Mouse (Mus musculus) fat pad, adult 2 months (tissue): ENCODE data around the gene Chd2.
"Not testable (repeated sequence)": the region's sequence is repeated elsewhere in the genome, so short reads cannot be mapped to it uniquely, and the experiment has no call there.

ENCODE experiments used
- DNase-seq: peaks from one replicate; pipeline ENCODE4 v3.0.0-alpha.2; 2011; ENCODE audit warnings: low read depth, low spot score; ENCODE audit errors: extremely low read depth

Gene Chd2

DNA sequence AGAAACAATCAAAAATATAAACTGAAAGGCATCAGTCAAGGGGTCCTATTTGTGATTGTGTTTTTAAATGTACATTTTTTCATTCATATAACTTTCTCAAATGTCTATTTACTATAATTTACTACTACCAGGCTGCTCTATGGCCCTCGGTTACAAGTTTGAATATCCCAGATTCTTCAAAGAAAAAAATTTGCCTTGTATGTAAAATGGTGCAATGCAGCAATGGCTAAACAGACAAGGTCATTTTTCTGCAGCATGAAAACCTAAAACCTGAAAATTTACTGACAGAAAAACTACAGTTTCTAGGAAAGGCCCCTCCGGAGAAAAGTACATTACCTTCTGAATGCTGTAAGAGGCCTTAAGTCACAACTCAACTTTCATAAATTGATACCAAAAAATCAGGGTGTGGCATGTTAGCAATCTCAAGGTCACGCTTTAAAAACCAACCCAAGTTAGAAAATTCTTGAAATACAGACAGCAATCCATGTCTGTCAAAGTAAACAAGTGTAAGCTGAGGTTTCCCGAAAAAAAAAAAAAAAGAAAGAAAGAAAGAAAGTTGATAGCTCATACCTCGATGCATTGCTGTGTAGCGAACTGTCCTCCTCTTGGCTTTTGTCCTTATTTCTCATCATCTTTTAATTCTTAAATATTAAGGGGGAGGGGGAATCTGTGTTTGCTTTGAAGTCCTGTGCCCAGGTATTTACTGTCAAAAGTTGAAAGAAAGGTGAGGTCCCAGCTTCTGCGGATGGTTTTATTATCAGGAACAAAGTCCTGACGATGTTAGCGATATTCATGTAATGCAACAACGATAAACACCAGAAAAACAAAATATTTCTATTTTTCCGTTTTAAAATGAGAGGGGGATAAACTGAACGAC lies 1.2 kb downstream of the Chd2 start:
- no peak for DNase-seq

DNA sequence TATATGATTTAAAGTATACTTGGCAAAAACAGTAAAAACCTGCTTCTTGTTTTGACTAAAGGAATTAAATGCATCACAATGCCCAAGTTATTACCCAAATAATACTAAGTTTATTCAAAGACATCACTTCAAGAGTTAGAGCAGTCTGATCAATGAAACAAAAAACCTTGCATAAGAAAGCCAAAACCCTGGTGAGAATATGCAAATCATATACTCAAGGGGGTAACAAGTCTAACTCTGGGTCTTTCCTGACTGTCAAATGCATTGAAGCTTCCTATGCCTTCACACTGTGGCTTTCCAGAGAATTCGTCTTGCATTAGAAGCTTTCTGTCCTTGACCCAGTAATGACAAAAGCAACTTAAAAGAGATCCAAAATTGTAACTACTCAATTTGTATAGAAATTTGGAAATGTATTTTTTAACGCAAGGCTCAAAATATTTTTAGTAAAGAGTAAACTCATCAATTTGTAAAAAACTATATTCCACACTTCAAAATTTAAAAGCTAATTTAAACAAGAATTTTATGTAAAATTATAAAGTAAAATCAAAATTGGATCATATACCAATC lies 2.4 kb downstream of the Chd2 start:
- DNase-seq = no peak

DNA sequence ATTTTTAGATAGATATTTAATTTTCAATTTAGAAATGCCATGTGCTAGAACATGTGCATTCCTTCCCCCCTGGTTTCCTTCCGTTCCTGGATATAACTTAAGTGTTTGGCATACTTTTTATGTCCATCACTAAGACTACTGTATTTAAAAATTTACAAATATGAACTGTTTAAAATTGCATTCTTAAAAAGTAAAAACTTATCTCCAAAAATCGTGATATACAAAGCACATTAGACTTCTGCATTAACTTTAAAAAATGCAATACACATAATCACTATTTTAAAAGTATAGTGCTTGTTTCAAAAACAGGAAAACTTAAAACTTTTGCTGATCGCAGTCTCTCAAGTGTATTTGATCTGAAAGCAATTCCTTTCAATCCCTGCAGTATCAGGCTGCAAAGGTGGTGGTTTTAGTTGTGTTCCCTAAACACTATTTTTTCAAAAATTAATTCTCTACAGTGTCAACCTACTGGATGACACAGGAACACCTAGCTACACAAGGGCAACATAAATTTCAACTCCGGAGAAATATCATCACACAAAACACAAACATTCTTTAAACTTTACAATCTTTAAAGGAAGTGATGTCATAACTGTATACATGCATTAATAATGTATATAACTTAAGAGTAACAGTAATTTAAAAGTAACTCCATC lies 3.1 kb downstream of the Chd2 start:
- DNase-seq = no peak

DNA sequence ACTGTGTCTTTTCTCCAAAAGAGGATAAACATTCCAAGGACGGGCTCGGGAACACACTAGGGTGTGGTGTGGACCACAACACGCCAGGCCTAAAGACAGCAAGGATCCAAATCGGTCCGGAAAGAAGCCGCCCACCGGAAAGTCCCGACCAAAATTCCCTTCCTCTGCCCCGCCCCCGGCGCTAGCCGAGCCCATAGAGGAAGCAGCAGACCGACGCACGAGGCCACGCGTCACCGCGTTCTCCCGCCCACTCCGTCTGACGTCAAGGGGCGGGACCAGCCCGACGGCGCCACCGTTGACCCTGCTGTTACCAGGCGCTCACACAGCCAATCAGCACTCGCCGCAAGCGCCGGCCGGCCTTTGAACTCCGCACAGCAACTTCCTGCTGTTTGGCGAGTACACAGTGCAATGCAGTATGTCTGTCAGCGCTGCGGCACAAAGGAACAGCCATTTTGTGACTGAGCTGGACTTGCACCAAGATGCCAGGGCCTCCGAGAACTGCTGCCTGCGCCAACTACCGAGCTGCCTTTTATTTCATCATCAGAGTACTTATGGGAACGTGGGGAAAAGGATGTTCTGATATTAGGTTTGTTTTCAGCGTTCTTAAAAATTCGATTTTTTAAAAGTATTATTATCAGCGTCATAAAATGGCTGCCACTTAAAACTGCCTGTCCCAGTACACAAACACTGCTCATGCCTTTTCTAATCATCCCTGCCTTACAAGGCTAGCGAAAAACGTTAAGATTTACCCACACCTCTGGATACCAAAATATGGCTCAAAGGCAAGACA lies 3.8 kb downstream of the Chd2 start:
- peak; percentile 85 for DNase-seq

DNA sequence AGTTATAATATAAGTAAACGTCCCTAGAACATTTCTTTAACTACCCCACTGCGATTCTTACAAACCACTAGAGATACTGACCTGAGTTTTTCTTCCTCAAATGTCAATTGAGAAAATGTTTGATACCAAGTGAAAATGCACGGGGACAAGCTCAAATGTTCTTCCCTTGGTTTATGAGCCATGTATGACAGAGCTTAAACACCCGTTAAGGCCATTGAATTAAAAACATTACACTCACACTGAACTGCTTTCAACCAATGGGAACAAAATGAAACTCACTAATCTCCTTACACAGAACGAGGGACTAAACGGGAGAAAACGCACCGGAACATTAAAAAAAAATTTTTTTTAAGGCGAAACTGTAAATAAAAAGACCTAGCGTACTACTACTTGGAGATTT lies 4.4 kb downstream of the Chd2 start:
- no peak for DNase-seq

DNA sequence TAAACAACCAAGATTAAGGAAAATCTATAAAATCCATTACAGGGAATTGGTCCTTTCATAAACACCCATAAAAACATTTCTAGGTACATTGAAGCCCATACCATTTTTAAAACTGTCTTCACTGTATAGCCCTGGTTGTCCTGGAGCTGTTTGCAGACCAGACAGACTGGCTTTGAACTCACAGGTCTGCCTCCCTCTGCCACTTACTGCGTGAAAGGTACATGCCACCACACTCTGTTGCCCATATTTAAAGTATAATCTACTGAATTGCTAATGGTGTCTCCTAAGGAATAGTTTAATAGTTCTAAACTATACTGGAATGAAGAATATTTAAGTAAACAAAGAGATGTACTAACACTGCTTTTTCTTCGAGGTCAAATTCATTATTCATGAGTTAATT lies 5.1 kb downstream of the Chd2 start:
- DNase-seq = no peak

DNA sequence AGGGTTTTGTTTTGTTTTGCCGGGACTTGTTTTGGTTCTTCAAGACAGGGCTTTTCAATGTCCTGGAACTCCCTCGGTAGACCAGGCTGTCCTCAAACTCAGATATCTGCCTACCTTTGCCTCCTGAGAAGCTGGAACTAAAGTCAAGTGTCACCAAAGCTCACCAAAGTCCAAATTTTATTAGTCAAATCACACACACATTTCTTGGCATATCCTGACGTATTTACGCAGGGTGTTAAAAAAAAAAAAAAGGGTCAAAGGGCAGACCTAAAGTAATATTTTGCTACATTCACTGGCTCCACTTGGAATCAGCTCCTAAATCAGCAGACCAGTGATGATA lies 5.8 kb downstream of the Chd2 start:
- DNase-seq = no peak

DNA sequence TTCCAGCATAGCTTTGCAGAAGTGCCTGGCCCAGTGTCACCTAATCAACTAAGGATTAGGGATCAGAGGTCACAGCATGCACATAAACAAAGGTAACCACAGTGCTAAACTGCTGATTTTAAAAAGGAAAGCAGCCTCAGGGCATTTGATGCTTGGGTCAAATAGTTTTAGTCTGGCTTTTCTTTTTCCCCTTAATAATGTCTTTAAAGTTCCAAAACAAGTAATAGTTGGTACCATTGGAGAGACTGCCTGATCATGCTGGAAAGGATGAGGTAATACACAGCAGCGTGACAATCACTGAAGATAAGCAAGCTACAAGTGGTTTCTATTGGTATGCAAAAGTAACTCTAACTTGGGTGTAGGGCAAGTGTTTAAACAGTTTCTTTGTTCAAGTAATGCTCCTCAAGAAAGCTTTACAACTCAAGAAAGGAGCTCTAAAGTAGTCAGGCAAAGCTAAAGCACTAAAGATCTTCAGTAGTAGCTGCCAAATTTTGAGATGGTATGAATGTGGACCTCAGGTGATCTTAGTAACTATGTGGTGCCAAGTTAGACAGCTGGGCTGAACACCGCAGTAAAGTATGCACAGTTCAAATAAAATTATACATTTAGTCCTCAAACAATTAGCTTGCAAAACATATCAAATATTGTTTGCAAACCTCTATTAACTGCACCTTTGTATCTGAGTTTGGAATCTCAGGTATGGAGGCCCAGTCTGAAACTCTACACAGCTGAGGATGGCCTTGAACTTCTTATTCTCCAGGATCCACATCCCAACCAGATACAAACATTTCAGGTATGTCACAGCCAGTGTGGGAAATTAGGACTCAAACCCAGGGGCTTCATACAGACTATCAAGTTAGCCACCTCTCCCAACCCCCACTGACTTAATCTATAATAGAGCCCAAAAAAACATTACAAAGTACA lies 6.4 kb downstream of the Chd2 start:
- no peak for DNase-seq

DNA sequence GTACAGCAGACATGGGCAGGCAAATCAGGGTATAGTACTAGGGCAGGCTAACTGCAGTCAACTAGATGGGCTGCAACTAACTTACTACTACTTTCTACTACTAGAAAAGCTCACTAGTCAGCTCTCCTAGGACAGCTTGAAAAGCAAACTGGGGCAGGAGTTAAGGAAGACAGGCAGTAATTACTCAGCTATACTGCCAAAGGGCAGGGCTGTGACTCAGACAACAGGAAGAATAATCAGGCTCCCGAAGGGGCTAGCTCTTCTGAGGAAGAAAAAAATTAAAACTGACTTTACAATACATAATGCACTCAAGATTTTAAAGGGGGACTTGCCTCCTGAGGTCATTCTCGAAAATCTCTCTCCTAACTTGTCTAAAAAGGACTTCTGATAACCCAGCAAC lies 8.2 kb downstream of the Chd2 start:
- DNase-seq = no peak

DNA sequence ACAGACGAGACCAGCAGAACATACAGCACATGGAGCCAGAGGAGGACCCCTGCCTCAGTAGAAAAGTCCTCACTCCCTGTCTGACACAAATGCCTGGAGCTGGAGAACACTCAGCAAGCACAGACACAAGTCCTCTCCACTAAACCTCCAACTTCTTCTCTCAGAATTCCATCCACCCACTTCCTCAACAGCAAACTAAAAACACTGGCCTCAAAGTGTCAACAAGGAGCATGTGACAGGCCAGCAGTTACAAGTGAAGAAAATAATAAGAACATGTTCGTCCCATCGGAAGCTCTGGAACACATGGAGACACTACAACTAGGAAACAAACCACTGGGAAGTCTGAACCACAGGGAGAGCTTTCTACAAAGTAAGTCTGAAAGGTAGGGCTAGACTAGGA lies 8.7 kb downstream of the Chd2 start:
- no peak for DNase-seq

DNA sequence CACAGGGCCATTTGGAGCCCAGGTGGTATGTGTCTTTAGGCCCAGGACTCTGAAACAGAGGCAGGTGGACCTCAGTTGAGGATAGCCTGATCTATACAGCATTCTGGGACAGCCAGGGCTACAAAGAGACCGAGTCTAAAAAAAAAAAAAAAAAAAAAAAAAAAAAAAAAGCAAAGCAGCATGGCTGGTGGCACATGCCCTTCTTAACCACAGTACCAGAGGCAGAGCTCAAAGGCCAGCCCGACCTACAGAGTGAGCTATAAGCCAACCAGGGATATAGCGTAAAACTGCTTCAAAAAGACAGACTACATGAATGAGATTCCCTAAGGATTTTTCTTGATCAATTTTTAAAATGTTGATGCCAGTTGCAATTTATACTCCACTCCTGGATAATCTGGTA lies 9.5 kb downstream of the Chd2 start:
- no peak for DNase-seq

DNA sequence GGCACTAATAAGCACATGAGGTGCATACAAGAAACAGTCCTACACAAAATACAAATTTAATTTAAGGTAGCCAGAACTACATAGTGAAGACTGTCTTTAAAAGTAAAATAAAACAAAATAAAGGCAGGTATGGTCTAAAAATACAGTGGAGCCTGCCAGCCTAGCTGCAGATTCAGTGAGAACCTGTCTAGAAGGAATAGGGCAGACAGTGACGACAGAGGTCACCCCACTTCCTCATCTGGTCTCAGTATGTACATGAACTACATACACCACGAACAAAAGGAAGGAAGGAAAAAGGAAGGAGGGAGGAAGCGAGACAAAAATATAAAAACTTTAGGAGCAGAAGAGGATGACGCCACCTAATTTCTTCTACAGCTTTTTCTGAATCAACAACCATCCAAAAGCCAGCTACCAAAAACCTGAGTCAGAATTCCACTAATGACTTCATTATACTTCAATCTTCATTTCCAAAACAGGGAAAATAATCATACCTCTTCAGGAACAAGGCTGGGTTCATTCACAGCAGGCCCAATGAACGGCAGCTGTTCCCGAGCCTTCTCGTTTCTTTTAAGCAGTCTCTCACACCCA lies 10.0 kb downstream of the Chd2 start:
- no peak for DNase-seq

DNA sequence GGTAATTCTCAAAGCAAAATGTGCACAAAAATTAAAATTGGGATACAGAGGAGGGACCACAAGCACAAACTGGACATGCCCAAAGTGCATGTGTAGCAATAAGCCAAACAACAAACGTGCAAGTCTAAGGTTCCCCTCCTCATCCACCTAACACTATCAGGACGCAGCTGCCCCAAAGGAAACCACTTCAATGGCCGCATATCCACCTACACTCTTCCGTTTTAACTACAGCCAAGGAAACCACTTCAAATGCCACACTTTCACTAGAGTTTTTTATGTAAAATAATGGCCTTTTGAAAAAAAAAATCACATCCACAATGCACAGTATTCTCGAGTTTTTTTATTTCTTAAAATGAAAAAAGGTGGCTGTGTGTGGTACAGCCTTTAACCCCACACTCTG lies 10.8 kb downstream of the Chd2 start:
- DNase-seq = no peak

DNA sequence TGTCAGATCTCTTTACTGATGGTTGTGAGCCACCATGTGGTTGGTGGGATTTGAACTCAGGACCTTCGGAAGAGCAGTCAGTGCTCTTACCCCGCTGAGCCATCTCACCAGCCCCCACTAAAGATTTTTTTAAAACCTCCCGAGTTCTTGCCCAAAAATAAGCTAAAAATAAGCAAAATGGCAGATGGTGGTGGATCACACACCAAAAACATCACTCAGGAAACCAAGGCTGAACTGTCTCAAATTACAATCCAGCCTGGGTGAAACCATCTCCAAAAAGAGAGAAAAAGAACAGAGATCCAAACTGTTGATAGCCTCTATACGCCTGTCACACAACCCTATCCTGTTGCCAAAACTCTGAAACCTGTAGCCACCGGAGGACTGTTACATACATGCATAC lies 11.5 kb downstream of the Chd2 start:
- DNase-seq = no peak

DNA sequence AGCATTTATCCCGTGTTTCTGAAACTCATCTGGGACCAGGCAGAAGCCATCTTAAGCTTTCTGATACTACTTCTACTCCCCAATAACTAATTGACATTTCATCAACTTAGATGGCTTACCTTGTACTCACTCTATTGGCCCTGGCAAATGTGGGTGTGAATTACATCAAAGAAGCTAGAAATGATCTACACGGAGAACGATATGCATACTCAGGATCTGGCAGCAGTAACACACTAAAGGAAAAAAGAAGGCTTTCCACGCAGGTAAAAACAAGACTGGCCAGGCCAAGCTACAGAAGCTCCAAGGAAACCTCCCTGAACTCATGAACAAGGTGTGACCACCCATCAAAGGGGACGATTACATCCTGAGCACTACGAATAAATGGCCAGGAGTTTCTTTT lies 12.4 kb downstream of the Chd2 start:
- no peak for DNase-seq

DNA sequence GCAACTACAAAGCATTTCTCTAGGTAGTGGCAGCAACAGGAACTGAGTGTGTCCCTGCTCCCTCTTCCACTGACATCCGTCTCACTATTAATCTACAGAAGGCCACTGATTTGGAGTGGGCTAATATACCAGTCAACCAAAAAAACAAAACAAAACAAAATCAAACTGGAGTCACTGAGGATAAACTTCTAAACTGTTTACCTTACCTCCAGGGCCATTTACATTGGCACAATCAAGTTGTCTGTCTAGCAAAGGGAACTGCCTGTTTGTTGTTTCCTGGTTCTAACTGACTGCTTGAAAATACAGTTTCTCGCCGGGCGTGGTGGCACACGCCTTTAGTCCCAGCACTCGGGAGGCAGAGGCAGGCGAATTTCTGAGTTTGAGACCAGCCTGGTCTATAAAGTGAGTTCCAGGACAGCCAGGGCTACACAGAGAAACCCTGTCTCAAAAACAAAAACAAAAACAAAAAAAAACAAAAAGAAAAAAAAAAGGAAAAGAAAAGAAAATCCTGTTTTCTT lies 13.2 kb downstream of the Chd2 start:
- DNase-seq = not testable (repeated sequence)

DNA sequence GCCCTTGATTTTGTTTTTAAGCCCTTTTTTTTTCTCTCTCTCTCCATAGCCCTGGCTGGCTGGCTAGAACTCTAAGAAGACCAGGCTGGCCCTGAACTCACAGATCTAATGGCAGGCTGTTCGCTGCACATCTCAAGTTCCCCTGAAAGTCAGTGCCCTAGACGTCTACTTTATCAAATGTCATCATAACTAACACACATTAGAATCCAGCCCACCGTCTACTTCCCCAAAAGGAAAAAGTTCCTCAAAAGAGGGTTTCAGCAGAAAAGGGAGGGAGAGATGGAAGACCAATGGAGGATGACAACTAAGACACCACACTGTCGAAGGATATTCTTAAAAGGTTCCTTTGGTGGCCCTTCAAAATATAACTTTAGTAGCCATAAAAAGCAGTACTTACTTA lies 14.4 kb downstream of the Chd2 start:
- DNase-seq = no peak

DNA sequence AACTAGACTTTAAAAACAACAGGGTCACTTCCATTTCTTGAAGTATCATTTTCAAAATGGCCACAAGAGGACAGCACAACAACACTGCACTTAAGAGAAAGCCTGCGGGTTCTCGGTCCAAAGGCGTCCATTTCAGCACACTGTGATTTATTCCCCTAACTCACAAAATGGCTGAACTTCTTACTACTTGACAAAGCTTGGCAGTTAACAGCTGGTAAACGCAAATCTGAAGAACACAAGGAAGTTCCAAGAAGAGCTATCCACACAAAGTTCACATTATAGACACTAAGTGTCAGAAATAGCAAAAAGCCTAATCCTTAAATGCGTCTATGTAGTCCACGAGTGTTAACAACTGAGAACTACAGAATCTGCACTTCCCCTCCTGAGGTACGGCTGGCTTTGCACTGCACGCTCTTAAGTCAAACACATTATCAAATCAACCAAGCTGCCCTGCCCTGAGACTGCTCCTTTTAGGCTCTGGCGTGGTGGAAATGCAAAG lies 17.1 kb downstream of the Chd2 start:
- DNase-seq = peak; percentile 51

DNA sequence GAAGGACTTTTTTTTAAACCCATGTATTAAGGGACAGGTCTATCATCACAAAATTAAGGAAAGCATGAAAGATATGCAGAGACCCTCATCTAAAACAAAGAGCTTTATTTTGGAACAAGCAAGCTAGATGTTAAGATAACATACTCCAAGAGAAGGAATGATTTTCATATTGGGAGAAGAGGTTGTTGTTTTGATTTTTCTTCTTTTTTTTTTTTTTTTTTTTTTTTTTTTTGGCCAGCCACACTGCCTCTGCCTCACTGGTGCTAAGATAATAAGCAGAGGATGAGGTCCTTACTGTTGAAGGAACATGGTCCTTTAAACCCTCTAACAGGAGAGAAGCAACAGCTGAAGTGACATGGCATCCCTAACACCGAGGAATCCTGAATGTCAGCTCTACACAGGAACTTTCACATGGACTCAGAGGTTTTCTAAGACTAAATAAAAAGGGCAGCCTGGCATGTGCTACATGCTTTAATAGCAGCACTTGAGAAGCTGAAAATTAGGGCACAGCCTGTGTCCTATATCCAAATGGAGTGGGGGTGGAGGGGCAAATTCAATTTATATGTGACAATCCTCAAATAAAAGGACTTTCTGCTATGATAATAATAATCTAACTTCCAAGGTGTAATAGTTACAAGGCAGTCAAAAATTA lies 17.9 kb downstream of the Chd2 start:
- DNase-seq = no peak
